Mouse (Mus musculus): ENCODE results near the gene Srd5a2. TPM values are rescaled to one million over a fixed set of nuclear protein-coding genes. Genes with fewer than 3 reads are reported as not detected.

Srd5a2 gene
- total and polyA plus RNA-seq, 3 experiments: not detected

GRCm38 (mm10) chr17:73985936-73986335, 61.8 kb downstream of the Srd5a2 start:
- Histone ChIP-seq H3K36me3 (ENCODE audit: control insufficient read depth in 1 of 2, insufficient read depth in 2 of 2, low read length in 2 of 2) (no peaks in the 10 kb centered on the region), H3K27ac (ENCODE audit: control insufficient read depth, low read depth, low read length) (no peak overlapping the region), H3K9ac (ENCODE audit: control insufficient read depth, low read depth, low read length, poor library complexity, severe bottlenecking) (no peak overlapping the region), H3K79me2 (ENCODE audit: control insufficient read depth, insufficient read depth, low read length, poor library complexity) (no peaks in the 10 kb centered on the region), H3K9me3 (replicated peaks; ENCODE audit: insufficient read depth, low read length) (no peaks in the 10 kb centered on the region), H3K4me3 (ENCODE audit: control insufficient read depth in 1 of 2, insufficient read depth in 1 of 2, low read depth in 2 of 2, low read length in 2 of 2) (no peak overlapping the region), H3K4me1 (ENCODE audit: control insufficient read depth in 1 of 2, insufficient read depth in 2 of 2, low read length in 2 of 2) (no peaks in the 10 kb centered on the region), H3K27me3 (ENCODE audit: control insufficient read depth in 1 of 2, insufficient read depth in 2 of 2, low read length in 2 of 2) (no peaks in the 10 kb centered on the region)
- TF ChIP-seq MEF2A (IDR thresholded peaks at IDR 0.05; ENCODE audit: extremely low read depth, insufficient replicate concordance, low read depth, low read length, poor library complexity, severe bottlenecking) (no peak), NELFE (IDR thresholded peaks at IDR 0.05; ENCODE audit: low read depth, low read length) (no peak), CHD2 (IDR thresholded peaks at IDR 0.05; ENCODE audit: low read length) (no peak), HCFC1 (IDR thresholded peaks at IDR 0.05; ENCODE audit: low read depth, low read length) (no peak), NRF1 (IDR thresholded peaks at IDR 0.05; ENCODE audit: insufficient read depth, low read depth, low read length, poor library complexity, severe bottlenecking) (no peak), GABPA (IDR thresholded peaks at IDR 0.05; ENCODE audit: low read depth, low read length) (no peak), ZKSCAN1 (IDR thresholded peaks at IDR 0.05; ENCODE audit: low read depth, low read length) (no peak), MAFK (IDR thresholded peaks at IDR 0.05; ENCODE audit: borderline replicate concordance, low read depth, low read length) (no peak), USF2 (IDR thresholded peaks at IDR 0.05; ENCODE audit: borderline replicate concordance in 1 of 2, insufficient read depth in 1 of 2, low read depth in 1 of 2, low read length in 2 of 2) (no peak), JUND (IDR thresholded peaks at IDR 0.05; ENCODE audit: low read depth, low read length) (no peak), ZNF384 (IDR thresholded peaks at IDR 0.05; ENCODE audit: low read depth, low read length) (no peak), POLR2AphosphoS5 (IDR thresholded peaks at IDR 0.05; ENCODE audit: borderline replicate concordance, low read depth, low read length) (no peak), EP300 (IDR thresholded peaks at IDR 0.05; ENCODE audit: low read depth in 1 of 2, low read length in 2 of 2) (no peak), ZC3H11A (IDR thresholded peaks at IDR 0.05; ENCODE audit: low read depth, low read length) (no peak), CHD1 (IDR thresholded peaks at IDR 0.05; ENCODE audit: low read depth, low read length) (no peak), ELF1 (IDR thresholded peaks at IDR 0.05; ENCODE audit: low read depth, low read length) (no peak), POLR2AphosphoS2 (IDR thresholded peaks at IDR 0.05; ENCODE audit: low read length) (no peak), KAT2A (conservative IDR thresholded peaks at IDR 0.05; ENCODE audit: low read depth, low read length) (no peak)
- DNase-seq (ENCODE audit: low read depth, low spot score): no peak

DNA sequence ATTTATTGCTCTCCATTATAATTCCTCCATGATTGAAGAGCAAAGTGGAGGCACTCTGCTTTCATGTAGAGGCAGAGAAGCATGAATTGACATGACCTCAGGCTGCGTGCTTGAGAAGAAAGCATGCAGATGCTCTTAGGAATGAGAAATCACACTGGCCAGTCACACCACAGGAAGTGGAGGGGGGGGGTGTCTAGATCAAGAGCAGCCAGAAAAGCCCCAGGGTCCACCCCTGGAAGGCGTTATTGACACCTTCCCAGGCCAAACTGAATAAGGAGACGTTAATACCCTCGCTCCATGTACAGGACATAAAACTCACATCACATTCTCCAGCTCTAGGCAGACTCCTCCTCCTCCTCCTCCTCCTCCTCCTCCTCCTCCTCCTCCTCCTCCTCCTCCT, 63.2 kb downstream of the Srd5a2 start:
- Histone ChIP-seq H3K79me2 (ENCODE audit: control insufficient read depth, insufficient read depth, low read length, poor library complexity) (no peaks in the 10 kb centered on the region), H3K9me3 (replicated peaks; ENCODE audit: insufficient read depth, low read length) (no peaks in the 10 kb centered on the region), H3K4me3 (ENCODE audit: control insufficient read depth in 1 of 2, insufficient read depth in 1 of 2, low read depth in 2 of 2, low read length in 2 of 2) (no peak overlapping the region), H3K27me3 (ENCODE audit: control insufficient read depth in 1 of 2, insufficient read depth in 2 of 2, low read length in 2 of 2) (no peaks in the 10 kb centered on the region), H3K27ac (ENCODE audit: control insufficient read depth, low read depth, low read length) (no peak overlapping the region), H3K36me3 (ENCODE audit: control insufficient read depth in 1 of 2, insufficient read depth in 2 of 2, low read length in 2 of 2) (no peaks in the 10 kb centered on the region), H3K9ac (ENCODE audit: control insufficient read depth, low read depth, low read length, poor library complexity, severe bottlenecking) (no peak overlapping the region), H3K4me1 (ENCODE audit: control insufficient read depth in 1 of 2, insufficient read depth in 2 of 2, low read length in 2 of 2) (no peaks in the 10 kb centered on the region)
- TF ChIP-seq MAX (IDR thresholded peaks at IDR 0.05; ENCODE audit: low read length): no peak
- TF ChIP-seq HCFC1 (IDR thresholded peaks at IDR 0.05; ENCODE audit: low read depth, low read length): no peak
- no peak for TF ChIP-seq KAT2A (conservative IDR thresholded peaks at IDR 0.05; ENCODE audit: low read depth, low read length)
- TF ChIP-seq MAZ (IDR thresholded peaks at IDR 0.05; ENCODE audit: low read depth, low read length): no peak
- no peak for TF ChIP-seq MXI1 (IDR thresholded peaks at IDR 0.05; ENCODE audit: low read depth, low read length)
- TF ChIP-seq MEF2A (IDR thresholded peaks at IDR 0.05; ENCODE audit: extremely low read depth, insufficient replicate concordance, low read depth, low read length, poor library complexity, severe bottlenecking): no peak
- no peak for TF ChIP-seq USF2 (IDR thresholded peaks at IDR 0.05; ENCODE audit: borderline replicate concordance in 1 of 2, insufficient read depth in 1 of 2, low read depth in 1 of 2, low read length in 2 of 2)
- no peak for TF ChIP-seq CHD1 (IDR thresholded peaks at IDR 0.05; ENCODE audit: low read depth, low read length)
- TF ChIP-seq POLR2AphosphoS2 (IDR thresholded peaks at IDR 0.05; ENCODE audit: low read length): no peak
- no peak for TF ChIP-seq NRF1 (IDR thresholded peaks at IDR 0.05; ENCODE audit: insufficient read depth, low read depth, low read length, poor library complexity, severe bottlenecking)
- TF ChIP-seq POLR2AphosphoS5 (IDR thresholded peaks at IDR 0.05; ENCODE audit: borderline replicate concordance, low read depth, low read length): no peak
- no peak for TF ChIP-seq EP300 (IDR thresholded peaks at IDR 0.05; ENCODE audit: low read depth in 1 of 2, low read length in 2 of 2)
- no peak for TF ChIP-seq ZKSCAN1 (IDR thresholded peaks at IDR 0.05; ENCODE audit: low read depth, low read length)
- TF ChIP-seq ZC3H11A (IDR thresholded peaks at IDR 0.05; ENCODE audit: low read depth, low read length): no peak
- no peak for DNase-seq (ENCODE audit: low read depth, low spot score)
